Mouse (Mus musculus) duodenum, adult 2 months (tissue): ENCODE measurements around the gene Alad. TPM values are rescaled to one million over a fixed set of nuclear protein-coding genes. Genes with fewer than 3 reads are reported as not detected.

Experiments
- polyA plus RNA-seq: library from polyadenylated mRNA; depleted of rRNA; stranded (reverse); fragments of >200 nt; gene quantifications from 2 replicates; pipeline ENCODE4 v1.2.3, GENCODE M21; 2012; ENCODE audit warnings: low replicate concordance; rRNA removed

Alad gene
- polyA plus RNA-seq: 180 and 338 TPM in 2 replicates

GRCm38 (mm10) chr4:62519849-62520233, at the start of gene Alad:
Gene Alad, minus strand, starts transcription at chr4:62519918.

GRCm38 (mm10) chr4:62559797-62560329, 40.1 kb upstream of the Alad start, which contains the start of gene Rgs3:
Gene Rgs3, plus strand, starts transcription at chr4:62559847.

GRCm38 (mm10) chr4:62524651-62525488, 5.2 kb upstream of the Alad start, which contains the start of the genes Pole3 and 4933430I17Rik:
Gene Pole3, minus strand, starts transcription at chr4:62525068.
Gene 4933430I17Rik, plus strand, starts transcription at chr4:62525369.

GRCm38 (mm10) chr4:62503374-62503970, 16.2 kb downstream of the Alad start, which contains the start of gene Hdhd3:
Gene Hdhd3, minus strand, starts transcription at chr4:62503467.

GRCm38 (mm10) chr4:62479937-62480708, 39.6 kb downstream of the Alad start, which contains the start of gene Bspry:
Gene Bspry, plus strand, starts transcription at chr4:62480053.

GRCm38 (mm10) chr4:62470598-62471051, 49.1 kb downstream of the Alad start, which contains the start of gene Wdr31:
Gene Wdr31, minus strand, starts transcription at chr4:62470896.

Other genes starting within 250 kb of the Alad start
- 14.2 and 20.1 TPM in 2 replicates for gene Fkbp15, start 159.4 kb downstream of the Alad start, polyA plus RNA-seq
- 22.5 and 38.3 TPM in 2 replicates for gene Slc31a1, start 159.2 kb downstream of the Alad start, polyA plus RNA-seq
- gene Cdc26, start 111.3 kb downstream of the Alad start, polyA plus RNA-seq: 7.7 and 9.0 TPM in 2 replicates
- gene Prpf4, start 111.1 kb downstream of the Alad start, polyA plus RNA-seq: 3.2 and 4.8 TPM in 2 replicates
- gene Rnf183, start 84.7 kb downstream of the Alad start, polyA plus RNA-seq: 3.3 and 5.0 TPM in 2 replicates
- 0.53 and 0.94 TPM in 2 replicates for gene Wdr31, start 49.0 kb downstream of the Alad start, polyA plus RNA-seq
- 53.8 and 77.8 TPM in 2 replicates for gene Bspry, start 39.9 kb downstream of the Alad start, polyA plus RNA-seq
- gene Hdhd3, start 16.5 kb downstream of the Alad start, polyA plus RNA-seq: 102 and 187 TPM in 2 replicates
- gene Pole3, start 5.2 kb upstream of the Alad start, polyA plus RNA-seq: 7.1 and 10.5 TPM in 2 replicates
- not detected in 2 replicates for gene 4933430I17Rik, start 5.5 kb upstream of the Alad start, polyA plus RNA-seq
- 35.8 and 43.1 TPM in 2 replicates for gene Rgs3, start 39.9 kb upstream of the Alad start, polyA plus RNA-seq